Mouse (Mus musculus): ENCODE data around the gene Gltpd2. TPM values are rescaled to one million over a fixed set of nuclear protein-coding genes. Genes with fewer than 3 reads are reported as not detected.
"Not testable (repeated sequence)": the region's sequence is repeated elsewhere in the genome, so short reads cannot be mapped to it uniquely, and the experiment has no call there.

Gene Gltpd2
- polyA plus RNA-seq (2011; ENCODE audit: insufficient read depth, insufficient read length, low read depth, missing spikeins), result not detected in 2 replicates

DNA sequence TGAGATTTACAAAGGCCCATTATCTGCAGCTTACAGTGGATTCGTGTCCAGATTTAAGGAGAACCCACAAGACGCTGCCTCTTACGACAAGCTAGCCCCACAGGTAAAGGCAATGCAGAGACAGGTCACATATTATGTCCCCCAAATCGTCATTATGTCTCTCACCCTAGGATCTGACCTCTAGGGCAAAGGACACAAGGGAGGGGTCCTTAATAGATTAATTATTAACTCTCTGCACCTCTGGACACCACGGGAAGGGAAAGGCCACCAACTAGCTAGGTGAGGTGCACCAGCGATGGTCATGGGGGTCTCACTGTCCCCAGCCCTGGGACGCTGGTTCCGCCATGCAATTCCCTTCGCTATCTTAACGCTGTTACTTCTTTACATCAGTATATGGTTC, at the start of gene Gltpd2:
Gene Gltpd2 (plus strand): TSS at position 274 of the 400 bp plus-strand sequence.
- H3K4me3 ChIP-seq (ENCODE audit: low read depth, low read length), result peak within 1 kb of the TSS; percentile 56
- H3K36me3 ChIP-seq (ENCODE audit: control insufficient read depth, insufficient read depth, low read length, poor library complexity, severe bottlenecking), result no peaks in the 10 kb centered on the region
- TF ChIP-seq EP300 (IDR thresholded peaks at IDR 0.05; ENCODE audit: insufficient read depth, low read depth, low read length) (no peak), POLR2A (IDR thresholded peaks at IDR 0.05; ENCODE audit: insufficient read depth, low read length) (no peak), CTCF (IDR thresholded peaks at IDR 0.05; ENCODE audit: low read depth, low read length) (no peak)
- no peaks in the 10 kb centered on the region for H3K27me3 ChIP-seq (ENCODE audit: control insufficient read depth, insufficient read depth, low read length, poor library complexity, severe bottlenecking)
- H3K27ac ChIP-seq (ENCODE audit: insufficient read depth, low read length), result no peak within 1 kb of the TSS
- no peaks in the 10 kb centered on the region for H3K9me3 ChIP-seq (replicated peaks; ENCODE audit: control insufficient read depth, insufficient read depth, low read length, poor library complexity, severe bottlenecking)
- H3K9ac ChIP-seq (ENCODE audit: low read depth, poor library complexity, severe bottlenecking), result peak within 1 kb of the TSS; percentile 71
- H3K4me1 ChIP-seq (ENCODE audit: control insufficient read depth, insufficient read depth, low read length), result peaks cover 2% of the 10 kb centered on the region

DNA sequence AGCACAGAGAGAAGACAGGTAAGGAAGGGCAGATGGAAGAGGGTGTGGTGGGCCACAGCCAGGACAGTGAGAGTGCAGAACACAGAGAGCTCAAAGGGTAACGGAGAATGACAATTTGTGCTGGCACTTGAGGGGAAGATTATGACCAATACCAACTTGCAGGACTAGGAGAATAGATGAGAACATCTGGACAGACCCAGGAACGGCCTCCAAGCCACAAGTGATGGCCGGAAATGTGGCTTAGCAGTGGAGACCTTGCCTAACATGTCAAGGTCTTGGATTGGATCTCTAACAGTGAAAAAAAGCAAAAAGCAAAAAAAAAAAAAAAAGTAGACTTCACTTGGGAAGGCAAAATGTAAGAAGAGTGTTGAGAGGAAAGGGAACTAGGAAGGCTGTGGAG, 49.2 kb upstream of the Gltpd2 start:
- Histone ChIP-seq H3K4me3 (ENCODE audit: low read depth, low read length) (no peak overlapping the region), H3K36me3 (ENCODE audit: control insufficient read depth, insufficient read depth, low read length, poor library complexity, severe bottlenecking) (no peaks in the 10 kb centered on the region), H3K27ac (ENCODE audit: insufficient read depth, low read length) (no peak overlapping the region), H3K4me1 (ENCODE audit: control insufficient read depth, insufficient read depth, low read length) (peaks cover under 1% of the 10 kb centered on the region), H3K27me3 (ENCODE audit: control insufficient read depth, insufficient read depth, low read length, poor library complexity, severe bottlenecking) (no peaks in the 10 kb centered on the region), H3K9ac (ENCODE audit: low read depth, poor library complexity, severe bottlenecking) (no peak overlapping the region), H3K9me3 (replicated peaks; ENCODE audit: control insufficient read depth, insufficient read depth, low read length, poor library complexity, severe bottlenecking) (no peaks in the 10 kb centered on the region)
- no peak for TF ChIP-seq EP300 (IDR thresholded peaks at IDR 0.05; ENCODE audit: insufficient read depth, low read depth, low read length)
- no peak for TF ChIP-seq POLR2A (IDR thresholded peaks at IDR 0.05; ENCODE audit: insufficient read depth, low read length)
- no peak for TF ChIP-seq CTCF (IDR thresholded peaks at IDR 0.05; ENCODE audit: low read depth, low read length)

DNA sequence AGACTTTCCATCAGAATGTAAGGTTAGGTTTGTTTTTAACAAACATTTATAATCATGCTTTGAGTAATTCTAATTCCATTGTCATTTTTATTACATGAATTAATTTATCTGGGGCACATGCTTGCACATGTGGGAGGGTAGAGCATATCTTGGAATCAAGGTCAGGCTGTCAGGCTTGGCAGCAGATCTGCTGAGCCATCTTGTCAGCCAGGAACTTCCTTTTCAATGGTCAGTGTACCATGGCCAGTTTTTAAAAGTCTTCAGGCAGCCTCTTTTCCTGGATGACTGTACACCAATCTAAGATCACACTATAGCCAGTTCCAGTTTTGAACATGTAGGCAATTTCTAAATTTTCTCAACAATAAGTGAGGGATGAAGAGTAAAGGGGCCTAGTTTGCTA, 46.3 kb upstream of the Gltpd2 start:
- Histone ChIP-seq H3K36me3 (ENCODE audit: control insufficient read depth, insufficient read depth, low read length, poor library complexity, severe bottlenecking) (no peaks in the 10 kb centered on the region), H3K27me3 (ENCODE audit: control insufficient read depth, insufficient read depth, low read length, poor library complexity, severe bottlenecking) (no peaks in the 10 kb centered on the region), H3K4me3 (ENCODE audit: low read depth, low read length) (no peak overlapping the region), H3K4me1 (ENCODE audit: control insufficient read depth, insufficient read depth, low read length) (no peaks in the 10 kb centered on the region), H3K9ac (ENCODE audit: low read depth, poor library complexity, severe bottlenecking) (no peak overlapping the region), H3K9me3 (replicated peaks; ENCODE audit: control insufficient read depth, insufficient read depth, low read length, poor library complexity, severe bottlenecking) (no peaks in the 10 kb centered on the region), H3K27ac (ENCODE audit: insufficient read depth, low read length) (no peak overlapping the region)
- no peak for TF ChIP-seq POLR2A (IDR thresholded peaks at IDR 0.05; ENCODE audit: insufficient read depth, low read length)
- TF ChIP-seq CTCF (IDR thresholded peaks at IDR 0.05; ENCODE audit: low read depth, low read length), result no peak
- no peak for TF ChIP-seq EP300 (IDR thresholded peaks at IDR 0.05; ENCODE audit: insufficient read depth, low read depth, low read length)

DNA sequence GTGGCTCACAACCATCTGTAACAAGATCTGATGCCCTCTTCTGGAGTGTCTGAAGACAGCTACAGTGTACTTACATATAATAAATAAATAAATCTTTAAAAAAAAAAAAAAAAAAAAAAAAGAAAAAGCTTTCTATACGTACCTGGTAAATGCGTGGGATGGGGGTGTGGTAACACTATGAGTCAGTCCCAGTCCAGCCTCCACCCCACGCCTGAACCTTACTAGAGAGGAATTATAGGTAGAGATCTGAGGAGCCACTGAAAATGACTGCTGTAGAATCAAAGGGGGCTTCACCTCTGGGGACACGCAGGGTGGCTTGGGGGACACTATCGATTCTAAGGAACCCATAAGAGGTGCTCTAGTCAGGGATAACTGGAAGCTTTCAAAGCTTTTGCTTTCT, 45.7 kb upstream of the Gltpd2 start:
- not testable (repeated sequence) for H3K27ac ChIP-seq (ENCODE audit: insufficient read depth, low read length); H3K4me1 ChIP-seq (ENCODE audit: control insufficient read depth, insufficient read depth, low read length); H3K4me3 ChIP-seq (ENCODE audit: low read depth, low read length)

DNA sequence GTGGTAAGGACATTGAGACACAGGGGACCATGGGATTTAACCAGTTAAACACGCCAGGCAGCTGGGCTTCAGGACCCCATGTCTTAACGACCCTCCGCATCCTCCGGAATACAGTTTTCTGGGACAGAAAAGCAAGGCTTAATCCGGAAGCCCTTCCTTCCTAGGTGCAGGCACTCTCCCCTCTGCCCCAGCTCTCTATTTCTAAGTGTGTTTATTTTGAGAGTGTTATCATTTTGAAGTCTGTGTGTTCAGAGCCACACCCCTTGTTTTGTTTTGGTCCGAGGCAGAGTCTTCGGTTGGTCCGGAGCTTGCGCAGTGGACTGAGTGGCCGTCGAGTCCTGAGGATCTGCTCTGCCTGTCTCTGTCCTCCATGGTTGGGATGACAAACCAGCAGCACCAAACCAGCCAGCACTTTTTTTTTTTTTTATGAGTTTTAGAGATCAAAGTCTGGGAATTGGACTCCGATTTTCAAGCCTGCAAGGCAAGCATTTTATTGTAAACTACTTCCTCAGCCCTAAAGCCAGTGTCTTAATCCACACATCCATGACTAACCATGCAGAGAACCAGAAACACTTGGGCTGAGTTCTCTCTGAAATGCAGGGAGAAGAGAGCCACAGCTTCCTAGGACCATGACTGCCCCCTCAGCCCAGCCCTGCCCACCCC, 44.0 kb upstream of the Gltpd2 start:
- H3K4me3 ChIP-seq (ENCODE audit: low read depth, low read length), result no peak overlapping the region
- H3K9ac ChIP-seq (ENCODE audit: low read depth, poor library complexity, severe bottlenecking), result no peak overlapping the region
- H3K27me3 ChIP-seq (ENCODE audit: control insufficient read depth, insufficient read depth, low read length, poor library complexity, severe bottlenecking), result no peaks in the 10 kb centered on the region
- H3K36me3 ChIP-seq (ENCODE audit: control insufficient read depth, insufficient read depth, low read length, poor library complexity, severe bottlenecking), result no peaks in the 10 kb centered on the region
- no peaks in the 10 kb centered on the region for H3K4me1 ChIP-seq (ENCODE audit: control insufficient read depth, insufficient read depth, low read length)
- H3K27ac ChIP-seq (ENCODE audit: insufficient read depth, low read length), result no peak overlapping the region
- TF ChIP-seq EP300 (IDR thresholded peaks at IDR 0.05; ENCODE audit: insufficient read depth, low read depth, low read length), result no peak
- TF ChIP-seq CTCF (IDR thresholded peaks at IDR 0.05; ENCODE audit: low read depth, low read length), result no peak
- no peak for TF ChIP-seq POLR2A (IDR thresholded peaks at IDR 0.05; ENCODE audit: insufficient read depth, low read length)
- H3K9me3 ChIP-seq (replicated peaks; ENCODE audit: control insufficient read depth, insufficient read depth, low read length, poor library complexity, severe bottlenecking), result no peaks in the 10 kb centered on the region

More for the DNA sequence above, 45.7 kb upstream of the Gltpd2 start:
- not testable (repeated sequence) for H3K36me3 ChIP-seq (ENCODE audit: control insufficient read depth, insufficient read depth, low read length, poor library complexity, severe bottlenecking); H3K9me3 ChIP-seq (replicated peaks; ENCODE audit: control insufficient read depth, insufficient read depth, low read length, poor library complexity, severe bottlenecking); H3K9ac ChIP-seq (ENCODE audit: low read depth, poor library complexity, severe bottlenecking); H3K27me3 ChIP-seq (ENCODE audit: control insufficient read depth, insufficient read depth, low read length, poor library complexity, severe bottlenecking)

DNA sequence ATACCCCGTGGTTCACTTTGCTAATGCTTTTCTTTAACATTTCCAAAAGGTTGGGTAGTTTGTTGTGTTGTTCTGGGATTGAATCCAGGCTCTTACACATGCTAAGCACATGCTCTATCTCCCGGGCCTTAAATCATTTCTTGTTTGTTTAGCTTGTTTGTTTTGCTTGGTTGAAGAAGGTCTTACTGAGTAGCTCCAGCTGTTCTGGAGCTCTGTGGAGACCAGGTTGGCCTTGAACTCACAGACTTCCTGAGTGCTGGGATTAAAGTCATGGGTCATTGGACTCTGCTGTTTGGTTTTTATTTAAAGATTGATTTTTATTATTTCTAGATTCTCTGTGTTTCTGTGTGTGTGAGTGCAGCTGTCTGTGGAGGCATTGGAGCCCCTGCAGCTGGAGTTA, 33.5 kb upstream of the Gltpd2 start:
- no peaks in the 10 kb centered on the region for H3K9me3 ChIP-seq (replicated peaks; ENCODE audit: control insufficient read depth, insufficient read depth, low read length, poor library complexity, severe bottlenecking)
- no peaks in the 10 kb centered on the region for H3K4me1 ChIP-seq (ENCODE audit: control insufficient read depth, insufficient read depth, low read length)
- TF ChIP-seq CTCF (IDR thresholded peaks at IDR 0.05; ENCODE audit: low read depth, low read length) (no peak), POLR2A (IDR thresholded peaks at IDR 0.05; ENCODE audit: insufficient read depth, low read length) (no peak)

More for the DNA sequence above, 33.5 kb upstream of the Gltpd2 start:
- Histone ChIP-seq H3K36me3 (ENCODE audit: control insufficient read depth, insufficient read depth, low read length, poor library complexity, severe bottlenecking) (no peaks in the 10 kb centered on the region), H3K27ac (ENCODE audit: insufficient read depth, low read length) (no peak overlapping the region), H3K4me3 (ENCODE audit: low read depth, low read length) (no peak overlapping the region), H3K9ac (ENCODE audit: low read depth, poor library complexity, severe bottlenecking) (no peak overlapping the region), H3K27me3 (ENCODE audit: control insufficient read depth, insufficient read depth, low read length, poor library complexity, severe bottlenecking) (no peaks in the 10 kb centered on the region)
